Mouse (Mus musculus) forebrain, embryonic 13.5 days (tissue): ENCODE data around the gene Rad23a. TPM values are rescaled to one million over a fixed set of nuclear protein-coding genes. Genes with fewer than 3 reads are reported as not detected.

Experiments used
- ATAC-seq: fragments of 200-750 bp; cut with Nextera tagmentation; 2 replicates; pipeline ENCODE4 v1.8.0; 2017
- H3K27ac ChIP-seq: fragments of 300-500 bp; sonication (generic); 2 replicates; pipeline ENCODE4 v1.5.1; 2015; ENCODE audit warnings: inconsistent platforms, mild to moderate bottlenecking, moderate library complexity
- H3K27me3 ChIP-seq: fragments of 300-500 bp; sonication (generic); 2 replicates; pipeline ENCODE4 v1.6.1; 2015; ENCODE audit warnings: mild to moderate bottlenecking, inconsistent platforms
- H3K36me3 ChIP-seq: fragments of 300-500 bp; sonication (generic); 2 replicates; pipeline ENCODE4 v1.6.1; 2015; ENCODE audit warnings: mild to moderate bottlenecking, inconsistent platforms; ENCODE audit not compliant: poor library complexity, severe bottlenecking
- H3K4me1 ChIP-seq: fragments of 300-500 bp; sonication (generic); 2 replicates; pipeline ENCODE4 v1.6.1; 2015; ENCODE audit warnings: inconsistent platforms
- H3K4me2 ChIP-seq: fragments of 300-500 bp; sonication (generic); 2 replicates; pipeline ENCODE4 v1.6.1; 2015; ENCODE audit warnings: inconsistent platforms, mild to moderate bottlenecking, moderate library complexity
- H3K4me3 ChIP-seq: fragments of 300-500 bp; sonication (generic); 2 replicates; pipeline ENCODE4 v1.5.1; 2015; ENCODE audit warnings: mild to moderate bottlenecking, inconsistent platforms
- H3K9ac ChIP-seq: fragments of 300-500 bp; sonication (generic); 2 replicates; pipeline ENCODE4 v1.6.1; 2015; ENCODE audit warnings: mild to moderate bottlenecking, inconsistent platforms
- H3K9me3 ChIP-seq: fragments of 300-500 bp; sonication (generic); replicated peaks from 2 replicates; pipeline ENCODE4 v1.6.1; 2016; ENCODE audit warnings: inconsistent platforms
- WGBS: fragments of 180-500 bp; shearing (Covaris S2); methylation state at CpG from one replicate; pipeline ENCODE4 v1.1.7; 2015; 5-methylcytosine and 5-hydroxymethylcytosine counted together
- polyA plus RNA-seq: library from polyadenylated mRNA; unstranded; fragments of >200 nt; fragmentation: Nextera tagmentation; extraction: Ambion mirVana; gene quantifications from 2 replicates; pipeline ENCODE4 v1.2.1, GENCODE M21; 2015

The Rad23a gene
- polyA plus RNA-seq, 1 experiment from 2014 or later: 93.9 TPM

GRCm38 (mm10) chr8:84856434-84856833, 16.0 kb upstream of the Rad23a start:
- no peak overlapping the region for H3K27ac ChIP-seq

GRCm38 (mm10) chr8:84847684-84848435, 7.4 kb upstream of the Rad23a start:
- H3K27ac ChIP-seq: no peak overlapping the region; the same call in 1 of the 2 replicates
- no peaks in the 10 kb centered on the region for H3K27me3 ChIP-seq
- peak overlapping the region; percentile 50 for H3K4me3 ChIP-seq
- H3K9ac ChIP-seq: peak overlapping the region; percentile 70; the same call in 1 of the 2 replicates
- peak overlapping the region; percentile 67 for H3K4me2 ChIP-seq
- H3K36me3 ChIP-seq: peaks cover 24% of the 10 kb centered on the region
- no peak for ATAC-seq
- 54% methylated on average over 6 of the region's 6 CpGs for WGBS
- peaks cover 40% of the 10 kb centered on the region for H3K4me1 ChIP-seq
- H3K9me3 ChIP-seq: no peaks in the 10 kb centered on the region

More at GRCm38 (mm10) chr8:84856434-84856833, 16.0 kb upstream of the Rad23a start:
- Histone ChIP-seq H3K4me3 (peak overlapping the region; percentile 93), H3K36me3 (peaks cover 25% of the 10 kb centered on the region), H3K9ac (no peak overlapping the region), H3K27me3 (no peaks in the 10 kb centered on the region), H3K9me3 (no peaks in the 10 kb centered on the region), H3K4me2 (peak overlapping the region; percentile 95), H3K4me1 (peaks cover 15% of the 10 kb centered on the region)
- peak; percentile 44; the same call in 1 of the 2 replicates for ATAC-seq
- 93% methylated on average over 3 of the region's 3 CpGs for WGBS

- peaks cover 45% of the 10 kb centered on the region for H3K4me1 ChIP-seq
- H3K4me2 ChIP-seq: peak within 1 kb of the TSS; percentile 91
- peak within 1 kb of the TSS; percentile 97 for H3K9ac ChIP-seq
- H3K27ac ChIP-seq: peak within 1 kb of the TSS; percentile 76
- H3K36me3 ChIP-seq: peaks cover 33% of the 10 kb centered on the region
- peak; percentile 99 for ATAC-seq
- WGBS: under 1% methylated on average over 55 of the region's 55 CpGs
- H3K27me3 ChIP-seq: no peaks in the 10 kb centered on the region
- H3K4me3 ChIP-seq: peak within 1 kb of the TSS; percentile 91
- H3K9me3 ChIP-seq: no peaks in the 10 kb centered on the region
These were observed 6.5 kb upstream of the Rad23a start, which contains the start of gene Calr for GRCm38 (mm10) chr8:84846722-84847572. TSS of gene Calr (minus strand) at chr8:84846934.

- ATAC-seq: no peak
- H3K27ac ChIP-seq: peak overlapping the region; percentile 76
- no peaks in the 10 kb centered on the region for H3K9me3 ChIP-seq
- H3K4me3 ChIP-seq: peak overlapping the region; percentile 91
- peak overlapping the region; percentile 97 for H3K9ac ChIP-seq
- peaks cover 40% of the 10 kb centered on the region for H3K36me3 ChIP-seq
- H3K4me1 ChIP-seq: peaks cover 45% of the 10 kb centered on the region
- no peaks in the 10 kb centered on the region for H3K27me3 ChIP-seq
- WGBS: 1% methylated on average over 30 of the region's 30 CpGs
- H3K4me2 ChIP-seq: peak overlapping the region; percentile 91
These were observed 5.7 kb upstream of the Rad23a start for GRCm38 (mm10) chr8:84846094-84846721.

- H3K4me3 ChIP-seq: peak overlapping the region; percentile 91
- peaks cover 45% of the 10 kb centered on the region for H3K4me1 ChIP-seq
- 16% methylated on average over 12 of the region's 12 CpGs for WGBS
- peak overlapping the region; percentile 33; the same call in 1 of the 2 replicates for H3K27ac ChIP-seq
- peak overlapping the region; percentile 97 for H3K9ac ChIP-seq
- ATAC-seq: no peak
- H3K27me3 ChIP-seq: no peaks in the 10 kb centered on the region
- peak overlapping the region; percentile 91 for H3K4me2 ChIP-seq
- H3K9me3 ChIP-seq: no peaks in the 10 kb centered on the region
- H3K36me3 ChIP-seq: peaks cover 42% of the 10 kb centered on the region
These were observed 5.1 kb upstream of the Rad23a start for GRCm38 (mm10) chr8:84845355-84846093.

- H3K4me3 ChIP-seq: peak overlapping the region; percentile 91
- H3K9me3 ChIP-seq: no peaks in the 10 kb centered on the region
- peak overlapping the region; percentile 91 for H3K4me2 ChIP-seq
- H3K36me3 ChIP-seq: peaks cover 42% of the 10 kb centered on the region
- WGBS: 90% methylated on average over 9 of the region's 9 CpGs
- H3K4me1 ChIP-seq: peaks cover 51% of the 10 kb centered on the region
- H3K27me3 ChIP-seq: no peaks in the 10 kb centered on the region
- no peak overlapping the region for H3K27ac ChIP-seq
- ATAC-seq: no peak
- H3K9ac ChIP-seq: peak overlapping the region; percentile 97
These were observed 4.1 kb upstream of the Rad23a start for GRCm38 (mm10) chr8:84844397-84845070.

- no peak overlapping the region for H3K27ac ChIP-seq
- 65% methylated on average over 1 of the region's 1 CpGs for WGBS
- H3K4me3 ChIP-seq: no peak overlapping the region
- peaks cover 64% of the 10 kb centered on the region for H3K36me3 ChIP-seq
- no peak for ATAC-seq
- H3K4me2 ChIP-seq: no peak overlapping the region
- H3K9me3 ChIP-seq: no peaks in the 10 kb centered on the region
- H3K9ac ChIP-seq: no peak overlapping the region
- peaks cover 54% of the 10 kb centered on the region for H3K4me1 ChIP-seq
- no peaks in the 10 kb centered on the region for H3K27me3 ChIP-seq
These were observed 1.0 kb upstream of the Rad23a start for GRCm38 (mm10) chr8:84841514-84841913.

- ATAC-seq: no peak
- Histone ChIP-seq H3K36me3 (peaks cover 77% of the 10 kb centered on the region), H3K4me1 (peaks cover 59% of the 10 kb centered on the region), H3K9me3 (no peaks in the 10 kb centered on the region), H3K9ac (peak overlapping the region; percentile 95), H3K27ac (peak overlapping the region; percentile 86), H3K4me3 (peak overlapping the region; percentile 92), H3K27me3 (no peaks in the 10 kb centered on the region), H3K4me2 (peak overlapping the region; percentile 81)
- whole genome bisulfite sequencing: 3% methylated on average over 7 of the region's 7 CpGs
These were observed 604 bp downstream of the Rad23a start for GRCm38 (mm10) chr8:84839875-84840247.

- peak overlapping the region; percentile 95 for H3K9ac ChIP-seq
- ATAC-seq: no peak
- WGBS: 94% methylated on average over 2 of the region's 2 CpGs
These were observed 1.1 kb downstream of the Rad23a start for GRCm38 (mm10) chr8:84839411-84839810.

GRCm38 (mm10) chr8:84838513-84838912, 2.0 kb downstream of the Rad23a start:
- no peaks in the 10 kb centered on the region for H3K9me3 ChIP-seq
- no peak overlapping the region for H3K4me3 ChIP-seq
- ATAC-seq: no peak
- no peak overlapping the region for H3K27ac ChIP-seq
- H3K9ac ChIP-seq: no peak overlapping the region
- peaks cover 76% of the 10 kb centered on the region for H3K36me3 ChIP-seq
- H3K27me3 ChIP-seq: no peaks in the 10 kb centered on the region
- H3K4me1 ChIP-seq: peaks cover 59% of the 10 kb centered on the region
- 87% methylated on average over 5 of the region's 5 CpGs for WGBS
- no peak overlapping the region for H3K4me2 ChIP-seq

More at GRCm38 (mm10) chr8:84839411-84839810, 1.1 kb downstream of the Rad23a start:
- H3K4me1 ChIP-seq: peaks cover 59% of the 10 kb centered on the region
- H3K36me3 ChIP-seq: peaks cover 77% of the 10 kb centered on the region
- H3K27me3 ChIP-seq: no peaks in the 10 kb centered on the region
- peak overlapping the region; percentile 81 for H3K4me2 ChIP-seq
- no peak overlapping the region for H3K27ac ChIP-seq
- H3K4me3 ChIP-seq: peak overlapping the region; percentile 92
- no peaks in the 10 kb centered on the region for H3K9me3 ChIP-seq
